Mouse (Mus musculus): ENCODE measurements at regions not wholly inside any gene's neighbourhood (a gene's known extent, or its start where the extent isn't known, plus 50 kb on each side); places are given as distances from the start of the nearest gene placed in this dataset.

DNA sequence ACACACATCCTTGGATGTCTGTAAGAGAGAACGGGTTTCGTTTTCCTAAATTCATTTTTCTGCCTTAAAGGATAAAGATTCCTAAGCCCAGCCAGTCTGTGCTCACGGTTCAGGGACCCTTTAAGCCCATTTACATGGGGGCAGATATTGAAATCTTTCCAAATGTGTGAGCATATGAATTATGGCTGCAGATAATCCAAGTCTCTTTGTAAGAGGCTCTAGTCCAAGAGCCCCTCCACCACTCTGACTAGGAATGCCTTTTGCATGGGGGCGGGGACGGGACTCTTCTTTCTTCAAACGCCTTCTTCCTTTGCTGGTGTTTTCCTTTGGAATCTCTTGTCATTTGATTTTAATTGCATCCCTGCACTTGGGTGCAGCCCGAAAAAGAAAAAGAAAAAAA lies 54.2 kb upstream of the Mgmt start:
- TF ChIP-seq POLR2A (IDR thresholded peaks at IDR 0.05; ENCODE audit: extremely low read depth, insufficient read depth, low read length) (no peak), CTCF (IDR thresholded peaks at IDR 0.05; ENCODE audit: low read depth, low read length) (no peak)
